Mouse (Mus musculus) limb, embryonic 14.5 days (tissue): ENCODE results near the gene A930018P22Rik. TPM values are rescaled to one million over a fixed set of nuclear protein-coding genes. Genes with fewer than 3 reads are reported as not detected.
A peak's percentile ranks its signal among the peaks of the same experiment; 100 is the strongest.
"Not testable (repeated sequence)": the region's sequence is repeated elsewhere in the genome, so short reads cannot be mapped to it uniquely, and the experiment has no call there.

Source experiments
- ATAC-seq: fragments of 200-750 bp; cut with Nextera tagmentation; 2 replicates; pipeline ENCODE4 v1.8.0; 2017; ENCODE audit warnings: low read depth, moderate number of reproducible peaks, moderate TSS enrichment; ENCODE audit not compliant: low FRiP score
- DNase-seq: peaks from one replicate; pipeline ENCODE4 v3.0.0-alpha.2; 2015; ENCODE audit warnings: low spot score
- H3K27ac ChIP-seq: fragments of 300-500 bp; sonication (generic); replicated peaks from 2 replicates; pipeline ENCODE4 v1.5.1; 2014; ENCODE audit warnings: low read depth, mild to moderate bottlenecking, low read length, moderate library complexity, mixed read lengths
- H3K27me3 ChIP-seq: fragments of 300-500 bp; sonication (generic); 2 replicates; pipeline ENCODE4 v1.6.1; 2014; ENCODE audit warnings: low read length, mixed read lengths; ENCODE audit not compliant: control insufficient read depth, insufficient read depth
- H3K36me3 ChIP-seq: fragments of 300-500 bp; sonication (generic); 2 replicates; pipeline ENCODE4 v1.6.1; 2014; ENCODE audit warnings: mild to moderate bottlenecking, low read length, moderate library complexity, mixed read lengths; ENCODE audit not compliant: control insufficient read depth, insufficient read depth
- H3K4me1 ChIP-seq: fragments of 300-500 bp; sonication (generic); 2 replicates; pipeline ENCODE4 v1.6.1; 2014; ENCODE audit warnings: antibody characterized with exemption, low read length, mixed read lengths; ENCODE audit not compliant: control insufficient read depth, insufficient read depth
- H3K4me2 ChIP-seq: fragments of 300-500 bp; sonication (generic); replicated peaks from 2 replicates; pipeline ENCODE4 v1.6.1; 2014; ENCODE audit warnings: low read depth, mild to moderate bottlenecking, low read length, moderate library complexity; ENCODE audit not compliant: severe bottlenecking
- H3K4me3 ChIP-seq: fragments of 300-500 bp; sonication (generic); replicated peaks from 2 replicates; pipeline ENCODE4 v1.5.1; 2014; ENCODE audit warnings: low read length
- H3K9ac ChIP-seq: fragments of 300-500 bp; sonication (generic); 2 replicates; pipeline ENCODE4 v1.6.1; 2014; ENCODE audit warnings: mild to moderate bottlenecking, low read depth, low read length, moderate library complexity; ENCODE audit not compliant: severe bottlenecking
- H3K9me3 ChIP-seq: fragments of 300-500 bp; sonication (generic); 2 replicates; pipeline ENCODE4 v1.6.1; 2016; ENCODE audit warnings: low read length; ENCODE audit not compliant: control insufficient read depth
- POLR2A ChIP-seq: fragments of 200-500 bp; IDR thresholded peaks from 2 replicates; pipeline ENCODE4 v1.8.0; 2012; ENCODE audit warnings: inconsistent platforms, mild to moderate bottlenecking, moderate library complexity, borderline replicate concordance; ENCODE audit not compliant: insufficient read depth, insufficient read length; ENCODE audit errors: extremely low read depth
- WGBS: fragments of 180-500 bp; shearing (Covaris S2); extraction: QIAGEN DNeasy Blood & Tissue Kit; methylation state at CpG from one replicate; pipeline ENCODE4 v1.1.7; 2014; 5-methylcytosine and 5-hydroxymethylcytosine counted together
- polyA plus RNA-seq, 2 experiments: library from polyadenylated mRNA; depleted of rRNA in 1 of 2; stranded (reverse) in 1 of 2; unstranded in 1 of 2; fragments of >200 nt; fragmentation: Nextera tagmentation in 1 of 2; extraction: Ambion mirVana in 1 of 2; gene quantifications; 2 replicates each; pipeline versions ENCODE4 v1.2.1 to v1.2.3; 2012 to 2014

Gene A930018P22Rik
- polyA plus RNA-seq (2012; rRNA removed) (0.10 TPM in 1 of 2 replicates, not detected in the other), polyA plus RNA-seq (2014; fragmentation: Nextera tagmentation; extraction: Ambion mirVana) (0.23 TPM in 1 of 2 replicates, not detected in the other)

- Histone ChIP-seq H3K9me3 (no peaks in the 10 kb centered on the region), H3K4me1 (peaks cover 8% of the 10 kb centered on the region; the same call in 1 of the 2 replicates), H3K36me3 (no peaks in the 10 kb centered on the region), H3K4me3 (peak within 1 kb of the TSS; percentile 62), H3K4me2 (peak within 1 kb of the TSS; percentile 96), H3K27me3 (peaks cover 9% of the 10 kb centered on the region; the same call in 1 of the 2 replicates), H3K9ac (peak within 1 kb of the TSS; percentile 65), H3K27ac (peak within 1 kb of the TSS; percentile 44; the same call in 1 of the 2 replicates)
- peak; percentile 93 for DNase-seq
- ATAC-seq: peak; percentile 96
- WGBS: under 1% methylated on average over 66 of the region's 74 CpGs
- no peak for TF ChIP-seq POLR2A
Observed at GRCm38 (mm10) chr2:104122505-104123378, at the start of gene A930018P22Rik. A930018P22Rik (plus strand) TSS chr2:104122769.

GRCm38 (mm10) chr2:104078285-104078684 lies 44.3 kb upstream of the A930018P22Rik start:
- H3K9me3 ChIP-seq, H3K27me3 ChIP-seq, H3K36me3 ChIP-seq, H3K9ac ChIP-seq, H3K4me1 ChIP-seq, H3K4me2 ChIP-seq, ATAC-seq, H3K4me3 ChIP-seq, H3K27ac ChIP-seq, DNase-seq: not testable (repeated sequence)
- WGBS: 82% methylated on average over 5 of the region's 5 CpGs

- ATAC-seq, H3K4me3 ChIP-seq, H3K4me1 ChIP-seq, H3K9me3 ChIP-seq, H3K27me3 ChIP-seq, DNase-seq, H3K9ac ChIP-seq, H3K27ac ChIP-seq, H3K4me2 ChIP-seq, H3K36me3 ChIP-seq: not testable (repeated sequence)
- WGBS: no CpG with 5 or more reads among the region's 1 CpGs
Observed at GRCm38 (mm10) chr2:104081436-104082050, 41.0 kb upstream of the A930018P22Rik start.

GRCm38 (mm10) chr2:104082474-104082873 lies 40.1 kb upstream of the A930018P22Rik start:
- no peak overlapping the region for H3K27ac ChIP-seq
- no peak for TF ChIP-seq POLR2A
- H3K4me3 ChIP-seq: no peak overlapping the region
- H3K4me1 ChIP-seq: no peaks in the 10 kb centered on the region
- no peak for DNase-seq
- no peak overlapping the region for H3K4me2 ChIP-seq
- H3K9ac ChIP-seq: no peak overlapping the region
- H3K9me3 ChIP-seq: no peaks in the 10 kb centered on the region
- H3K27me3 ChIP-seq: no peaks in the 10 kb centered on the region
- no peak; the same call in 1 of the 2 replicates for ATAC-seq
- H3K36me3 ChIP-seq: no peaks in the 10 kb centered on the region

- H3K27me3 ChIP-seq, H3K4me1 ChIP-seq, H3K36me3 ChIP-seq, ATAC-seq, H3K27ac ChIP-seq, DNase-seq, H3K4me2 ChIP-seq, H3K4me3 ChIP-seq, H3K9ac ChIP-seq, H3K9me3 ChIP-seq: not testable (repeated sequence)
Observed at GRCm38 (mm10) chr2:104084027-104084426, 38.5 kb upstream of the A930018P22Rik start.

- 73% methylated on average over 1 of the region's 1 CpGs for WGBS
- not testable (repeated sequence) for H3K27ac ChIP-seq, H3K9ac ChIP-seq, H3K4me2 ChIP-seq, H3K4me3 ChIP-seq, H3K4me1 ChIP-seq, DNase-seq, H3K27me3 ChIP-seq, ATAC-seq, H3K9me3 ChIP-seq, H3K36me3 ChIP-seq
Observed at GRCm38 (mm10) chr2:104087562-104087961, 35.0 kb upstream of the A930018P22Rik start.
